Mouse (Mus musculus): ENCODE measurements around the gene Prkar2a. TPM values are rescaled to one million over a fixed set of nuclear protein-coding genes. Genes with fewer than 3 reads are reported as not detected.
"Not testable (repeated sequence)": the region's sequence is repeated elsewhere in the genome, so short reads cannot be mapped to it uniquely, and the experiment has no call there.

Prkar2a gene
- total RNA-seq (2021) = 10 to 100 TPM; 41.4 to 48.1 TPM

DNA sequence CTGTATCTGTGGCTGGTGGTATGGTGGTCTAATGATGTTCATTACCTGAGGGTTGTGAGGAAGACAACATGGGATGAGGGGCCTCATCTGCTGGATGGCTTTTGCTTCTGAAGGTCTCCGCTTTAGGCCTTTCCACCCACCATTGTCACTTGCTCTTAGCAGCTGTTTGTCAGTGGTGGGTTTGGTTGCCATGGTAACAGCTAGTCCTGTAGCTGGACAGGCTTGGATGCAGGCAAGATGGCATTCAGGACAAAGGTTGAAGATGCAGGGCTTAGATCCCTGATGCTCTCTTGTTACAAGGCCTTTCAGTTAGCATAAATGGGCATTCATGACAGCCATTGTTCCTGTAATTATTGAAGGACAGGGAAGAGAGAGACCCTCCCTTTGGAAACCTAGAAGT, at the start of gene Prkar2a:
Prkar2a (plus strand) TSS at position 209 of the 400 bp plus-strand sequence.
- DNase-seq = no peak

DNA sequence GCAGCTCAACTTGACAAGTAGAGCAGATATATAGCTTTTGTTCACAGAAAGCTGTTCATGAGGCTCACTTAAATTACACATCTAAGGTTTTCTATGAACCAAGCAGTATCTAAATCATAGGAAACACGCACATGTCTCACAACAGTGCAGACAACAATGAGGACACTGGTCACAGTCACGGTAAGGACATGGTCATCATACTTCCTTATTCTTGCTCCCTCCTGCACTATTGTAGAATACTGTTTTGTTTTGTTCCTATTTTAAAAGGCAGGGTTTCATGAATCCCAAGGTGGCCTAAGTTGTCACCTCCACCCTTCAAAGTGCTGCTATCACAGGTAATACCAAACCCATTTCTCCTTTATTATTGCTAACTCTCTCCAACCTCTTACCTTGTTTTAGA, 49.3 kb upstream of the Prkar2a start:
- no peak for DNase-seq

DNA sequence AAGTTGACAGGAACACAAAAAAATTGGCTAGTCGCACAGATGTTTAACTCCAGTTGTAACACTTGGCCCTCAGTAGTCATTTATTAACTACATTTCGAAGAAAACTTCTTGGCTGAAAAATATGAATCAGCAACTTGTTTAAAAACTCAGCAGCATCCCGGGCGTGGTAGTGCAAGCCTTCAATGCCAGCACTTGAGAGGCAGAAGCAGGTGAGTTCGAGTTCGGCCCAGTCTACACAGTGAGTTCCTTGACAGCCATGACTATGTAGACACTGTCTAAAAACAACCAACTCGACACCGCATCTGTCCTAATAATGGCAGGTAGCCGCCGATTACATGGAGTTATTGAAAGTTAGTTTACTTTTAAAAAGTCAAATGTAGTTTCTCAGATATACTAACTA, 40.9 kb upstream of the Prkar2a start:
- no peak for DNase-seq

DNA sequence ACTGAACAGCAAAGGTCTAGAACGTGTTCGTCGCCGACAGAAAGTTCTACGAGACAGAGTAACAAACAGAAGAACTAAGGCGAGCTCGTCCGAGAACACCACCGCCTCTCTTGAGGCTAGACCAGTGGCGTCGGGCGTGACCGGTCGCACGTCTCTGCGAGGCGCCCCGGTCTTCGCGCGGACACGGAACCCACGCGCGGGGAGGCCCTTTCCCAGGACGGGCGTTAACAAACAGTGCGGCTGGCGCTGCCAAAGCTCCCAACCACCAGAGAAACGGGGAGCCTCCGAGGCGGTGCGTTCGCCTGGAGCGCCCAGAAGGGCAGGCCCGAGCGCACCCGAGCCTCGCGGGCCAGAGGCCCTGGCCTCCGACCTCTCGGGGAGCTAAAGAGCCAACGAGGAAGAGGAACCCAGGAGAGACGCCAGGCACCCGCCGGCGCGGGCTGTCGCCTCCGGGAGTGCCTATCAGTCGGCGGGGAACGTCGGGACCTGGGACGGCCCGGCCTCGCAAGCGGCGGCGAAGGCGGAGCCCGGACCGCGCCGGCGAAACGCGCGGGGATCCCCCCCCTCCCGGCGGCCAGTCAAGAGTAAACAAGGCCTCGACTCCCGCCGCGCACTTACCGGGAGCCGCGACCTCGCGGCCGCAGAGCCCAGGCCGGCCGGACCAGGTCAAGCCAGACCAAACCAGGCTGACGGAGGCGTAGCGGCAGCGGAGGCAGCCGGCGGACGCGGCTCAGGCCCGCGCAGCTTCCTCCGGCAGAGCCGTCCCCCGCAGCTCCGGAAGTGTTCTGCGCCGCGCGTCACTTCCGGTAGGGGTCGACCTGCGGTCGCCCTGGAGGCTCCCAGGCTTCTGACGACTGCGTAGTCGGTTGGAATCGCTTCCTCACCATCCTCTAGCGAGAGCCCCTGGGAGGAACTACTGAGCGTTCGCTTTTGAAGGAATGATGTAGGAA, 40.2 kb upstream of the Prkar2a start, which contains the start of gene Arih2:
Arih2 (minus strand) TSS at position 776 of the 950 bp plus-strand sequence.
- peak; percentile 91 to 92 for DNase-seq

DNA sequence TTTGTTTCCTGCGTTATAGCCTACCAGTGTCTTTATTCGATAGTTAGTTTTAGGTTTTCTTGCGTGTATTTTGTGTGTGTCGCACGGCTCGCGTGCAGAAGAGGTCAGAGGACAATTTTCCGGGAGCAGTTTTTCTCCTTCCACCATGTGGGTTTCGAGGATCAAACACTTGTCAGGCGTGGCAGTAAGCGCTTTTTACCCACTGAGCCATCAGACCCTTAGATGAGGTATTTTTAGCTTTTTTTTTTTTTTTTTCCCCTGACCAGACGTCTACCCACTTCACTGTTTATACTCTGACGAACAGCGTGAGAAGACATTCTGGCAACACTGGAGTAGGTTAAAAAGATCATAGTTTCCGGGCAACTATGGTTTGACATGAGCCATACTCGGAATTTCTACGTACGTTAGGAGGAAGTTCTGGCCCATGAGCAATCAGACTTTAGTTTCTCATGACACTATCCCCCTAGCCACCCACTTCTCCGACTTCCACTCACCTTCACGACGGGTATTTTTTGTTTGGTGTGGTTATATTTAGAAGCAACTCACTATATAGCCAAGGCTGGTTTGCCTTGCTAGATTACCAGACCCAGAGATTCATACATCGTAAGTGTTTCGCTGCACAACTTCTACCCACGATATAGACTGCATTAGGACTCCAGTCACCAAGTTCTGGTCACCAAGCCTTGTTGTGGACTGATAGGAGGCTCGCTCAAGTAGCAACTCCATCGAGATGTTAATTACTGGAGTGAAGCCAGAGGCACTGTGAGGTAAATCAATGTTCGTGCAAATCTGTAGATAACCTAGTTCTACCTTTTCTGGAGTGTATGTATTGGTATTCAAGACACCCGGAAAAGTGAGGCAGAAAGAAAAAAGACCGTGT, 39.3 kb upstream of the Prkar2a start:
- DNase-seq = no peak

DNA sequence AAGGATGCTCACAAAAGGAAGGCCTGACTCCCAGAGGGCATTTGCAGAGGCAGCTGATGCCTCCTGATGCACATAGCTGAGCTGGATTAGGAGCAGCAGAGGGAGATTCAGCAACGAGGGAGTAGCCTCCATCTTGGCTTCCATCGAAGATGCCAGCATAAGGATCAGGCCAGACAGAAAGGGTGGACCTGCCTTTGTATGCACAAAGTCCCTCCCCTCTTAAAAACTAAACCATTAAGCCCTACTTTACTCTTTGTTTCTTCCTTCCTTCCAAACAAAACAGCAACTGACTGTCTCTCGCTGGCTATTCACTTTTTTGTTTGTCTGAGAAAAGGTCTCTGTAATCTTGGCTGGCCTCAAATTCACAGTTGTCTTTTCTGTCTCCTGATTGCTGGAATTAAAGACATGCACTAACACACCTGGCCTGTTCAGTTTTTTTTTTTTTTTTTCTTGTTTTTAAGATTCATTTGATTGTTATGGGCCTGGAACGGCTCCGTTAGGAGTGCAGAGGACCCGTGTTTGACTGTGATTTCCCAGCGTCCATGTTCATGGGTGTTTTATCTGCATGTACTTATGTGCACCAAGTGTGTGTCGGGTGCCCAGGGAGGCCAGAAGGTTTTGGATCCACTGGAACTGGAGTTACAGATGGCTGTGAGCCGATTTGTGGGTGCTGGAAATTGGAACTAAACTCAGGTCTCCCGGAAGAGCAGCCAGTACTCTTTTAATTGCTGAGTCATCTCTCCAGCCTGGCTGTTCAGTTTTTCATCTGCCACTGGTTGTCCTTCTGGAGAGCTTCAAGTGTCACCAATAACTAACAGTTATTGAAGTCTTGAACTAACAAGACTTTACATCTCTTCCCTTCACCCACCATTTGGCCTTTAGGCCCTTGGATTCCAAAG, 34.3 kb upstream of the Prkar2a start:
- peak; percentile 36 to 41 for DNase-seq

DNA sequence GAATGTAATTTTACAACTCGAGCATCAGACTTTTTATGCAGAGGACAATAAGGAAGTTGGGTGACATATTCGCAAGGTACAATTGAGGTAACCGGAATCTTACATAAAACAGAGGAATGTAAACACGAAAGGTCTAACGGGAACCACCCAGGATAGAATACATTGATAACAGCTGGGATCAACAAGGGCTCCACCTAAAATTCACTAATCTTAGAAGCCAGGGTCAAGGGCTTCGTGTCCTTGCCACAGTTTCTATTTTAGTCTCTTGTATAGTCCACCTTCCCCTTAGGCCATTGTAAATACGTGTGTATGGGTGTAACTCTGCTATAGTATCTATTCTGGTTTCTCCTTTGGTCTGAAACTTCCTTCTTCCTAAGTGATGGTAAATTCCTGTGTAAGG, 33.2 kb upstream of the Prkar2a start:
- not testable (repeated sequence) for DNase-seq

DNA sequence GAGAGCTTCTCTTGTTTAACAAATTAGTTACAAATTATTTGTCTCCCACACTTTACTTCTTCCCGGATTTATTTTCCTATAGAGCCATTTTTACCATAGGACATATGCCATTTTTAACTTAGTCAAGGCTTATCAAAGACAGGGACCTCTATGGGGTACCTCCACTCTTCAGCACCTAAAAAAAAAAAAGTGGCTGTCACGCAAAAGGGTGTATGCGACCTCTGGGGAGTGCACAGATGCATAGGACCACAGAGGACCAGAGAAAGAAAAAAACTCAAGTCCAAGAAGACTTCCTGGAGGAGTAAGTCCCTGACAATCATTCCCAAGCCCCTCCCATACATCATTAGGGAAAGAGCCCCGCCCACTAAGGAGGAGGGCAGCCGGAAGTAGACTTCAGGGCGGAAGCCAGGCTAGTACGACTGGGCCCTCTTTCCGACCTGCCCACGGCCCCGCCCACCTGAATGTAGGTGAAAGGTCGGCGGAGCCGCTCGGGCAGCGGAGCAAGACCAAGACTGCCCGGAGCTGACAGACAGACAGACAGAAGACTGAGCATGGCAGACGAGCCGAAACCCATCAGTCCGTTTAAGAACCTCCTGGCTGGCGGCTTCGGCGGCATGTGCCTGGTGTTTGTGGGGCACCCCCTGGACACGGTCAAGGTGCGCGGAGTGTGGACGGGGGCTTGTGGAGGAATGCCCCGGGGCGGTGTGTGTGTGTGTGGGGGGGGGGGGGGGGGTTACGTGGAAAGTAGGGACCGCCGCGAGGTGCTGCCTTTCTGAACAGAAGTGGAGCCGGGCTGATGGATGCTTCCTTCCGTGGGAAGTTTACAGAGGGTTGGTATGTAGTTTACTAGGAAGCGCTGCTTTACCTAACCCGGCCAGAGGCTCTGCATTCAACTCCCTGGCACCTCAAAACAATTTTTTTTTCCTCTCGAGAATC, 27.2 kb upstream of the Prkar2a start, which contains the start of gene Slc25a20:
Slc25a20 (plus strand) TSS at position 412 of the 936 bp plus-strand sequence.
- peak; percentile 67 to 71 for DNase-seq

DNA sequence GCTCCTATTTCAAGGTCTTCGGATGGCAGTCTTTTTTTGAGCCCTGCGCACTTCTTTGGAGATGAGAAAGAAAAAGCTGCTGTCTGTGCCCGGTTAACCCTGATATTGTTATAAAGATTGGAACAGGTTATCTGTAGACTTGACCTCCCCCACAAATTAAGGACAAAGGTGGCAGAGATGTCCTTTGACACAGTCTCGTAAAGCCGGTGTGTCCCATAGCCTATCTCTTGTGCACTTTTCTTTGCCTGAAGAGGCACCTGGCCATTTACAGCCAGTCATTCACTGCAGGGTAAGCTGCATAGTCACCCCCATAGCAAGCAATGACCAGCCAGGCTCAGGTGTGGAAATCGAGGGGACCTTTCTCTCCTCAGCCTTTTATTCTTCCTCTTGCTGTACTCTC, 26.5 kb upstream of the Prkar2a start:
- no peak for DNase-seq

DNA sequence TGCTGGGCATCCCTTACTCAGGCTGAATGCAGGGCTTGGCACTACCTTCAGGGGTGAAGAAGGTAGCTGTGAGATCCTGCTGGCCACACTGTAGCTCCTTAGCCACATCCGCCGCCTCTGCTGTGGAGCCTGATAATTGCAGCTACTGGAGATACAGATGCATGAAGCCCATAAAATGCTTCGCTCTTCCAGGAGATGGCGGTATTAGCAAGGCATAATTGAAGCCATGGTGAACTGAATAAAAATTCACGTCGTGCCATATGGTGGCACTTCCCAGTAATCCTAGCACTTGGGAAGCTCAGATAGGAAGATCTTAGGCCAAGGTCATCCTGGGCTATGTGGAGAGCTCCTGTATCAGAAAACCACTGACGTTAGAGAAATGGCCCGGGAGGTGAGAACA, 19.2 kb upstream of the Prkar2a start:
- DNase-seq = no peak

DNA sequence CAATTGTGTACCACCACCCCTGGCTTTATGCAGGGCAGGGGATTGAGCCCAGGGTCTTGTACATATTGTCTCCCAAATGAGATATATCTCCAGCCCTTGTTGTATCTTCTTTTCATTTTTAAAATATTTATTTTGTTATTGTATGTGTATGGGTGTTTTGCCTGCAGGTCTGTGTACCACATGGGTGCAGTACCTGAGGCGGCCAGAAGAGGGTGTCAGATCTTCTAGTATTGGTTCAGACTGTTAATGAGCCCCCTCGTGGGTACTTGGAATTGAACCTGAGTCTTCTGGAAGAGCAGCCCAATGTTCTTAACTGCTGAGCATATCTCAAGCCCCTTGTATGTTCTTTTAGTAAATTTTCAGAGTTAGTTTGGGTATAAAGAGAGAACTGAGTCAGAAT, 16.0 kb upstream of the Prkar2a start:
- DNase-seq = no peak

DNA sequence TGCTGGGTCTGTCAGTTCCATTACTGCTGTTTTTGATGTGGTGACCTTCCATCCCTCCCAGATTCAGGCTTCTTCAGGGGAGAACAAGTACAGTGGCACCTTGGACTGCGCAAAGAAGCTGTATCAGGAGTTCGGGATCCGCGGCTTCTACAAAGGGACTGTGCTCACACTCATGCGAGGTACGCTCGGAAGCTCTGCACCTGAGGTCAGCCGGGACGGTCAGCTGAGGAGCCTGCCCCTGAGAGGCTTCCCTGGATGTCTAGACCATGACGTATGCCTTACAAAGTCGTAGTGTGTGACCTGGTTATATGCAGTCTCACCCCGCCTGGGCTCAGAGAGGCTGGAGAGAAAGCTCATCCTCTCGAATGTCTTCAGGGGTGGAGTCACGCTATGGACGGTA, 9.1 kb upstream of the Prkar2a start:
- no peak for DNase-seq

DNA sequence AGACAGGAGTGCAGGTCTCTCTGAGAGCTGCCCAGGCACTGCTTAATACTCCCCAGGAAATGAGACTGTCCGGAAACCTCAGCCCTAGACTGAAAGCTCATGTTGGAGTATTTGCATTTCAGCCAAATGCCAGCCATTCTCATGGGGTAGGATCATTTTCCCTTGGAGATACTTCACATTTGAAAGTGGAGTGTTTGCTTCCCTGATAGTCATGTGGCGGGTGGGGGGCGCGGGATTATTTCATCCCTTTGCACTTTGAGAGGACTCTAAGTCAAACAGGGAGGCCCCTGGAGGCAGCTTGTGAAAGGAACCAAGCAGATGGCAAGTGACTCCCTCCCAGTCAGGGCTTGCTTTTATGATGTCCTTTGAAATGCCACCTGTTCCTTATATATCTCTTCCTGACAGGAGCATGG, 2.6 kb upstream of the Prkar2a start:
- DNase-seq = no peak

DNA sequence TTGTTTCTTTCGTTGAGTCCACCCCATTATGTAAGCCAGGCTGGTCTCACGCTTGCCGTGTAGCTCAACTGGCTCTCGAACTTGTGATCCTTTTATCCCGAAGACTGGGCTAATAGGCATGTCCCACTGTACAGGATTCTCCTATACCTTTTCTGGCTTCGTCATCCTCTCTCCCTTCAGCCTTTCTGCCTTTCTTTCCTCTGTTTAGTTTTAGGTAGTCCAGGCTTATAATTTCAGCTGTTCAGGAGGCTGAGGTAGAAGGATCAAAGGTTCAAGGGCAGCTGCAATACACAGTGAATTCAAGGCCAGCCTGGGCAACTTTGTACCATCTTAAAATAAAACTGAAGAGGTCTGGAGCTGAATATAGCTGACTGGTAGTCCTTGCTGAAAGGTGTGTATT, 1.9 kb upstream of the Prkar2a start:
- DNase-seq = no peak

DNA sequence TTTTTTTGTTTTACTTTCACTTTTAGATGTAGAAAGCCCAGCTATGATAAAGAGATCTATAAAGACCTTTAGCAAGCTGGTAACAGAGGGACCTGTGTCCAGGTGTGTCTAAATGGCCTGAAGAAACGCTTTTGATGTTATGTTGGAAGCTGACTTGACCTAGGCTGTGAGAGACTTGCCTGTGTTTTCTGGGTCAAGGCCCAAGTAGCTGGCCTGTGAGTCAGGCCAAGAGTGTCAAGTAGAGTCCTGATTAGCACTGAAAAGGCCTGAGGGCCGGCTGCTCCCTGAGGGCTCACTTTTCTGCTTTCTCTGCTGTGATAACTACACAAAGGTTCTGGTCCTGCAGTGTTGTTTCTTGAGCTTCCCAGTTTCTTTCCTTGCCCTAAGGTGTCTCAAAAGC, 1.4 kb upstream of the Prkar2a start:
- no peak for DNase-seq

DNA sequence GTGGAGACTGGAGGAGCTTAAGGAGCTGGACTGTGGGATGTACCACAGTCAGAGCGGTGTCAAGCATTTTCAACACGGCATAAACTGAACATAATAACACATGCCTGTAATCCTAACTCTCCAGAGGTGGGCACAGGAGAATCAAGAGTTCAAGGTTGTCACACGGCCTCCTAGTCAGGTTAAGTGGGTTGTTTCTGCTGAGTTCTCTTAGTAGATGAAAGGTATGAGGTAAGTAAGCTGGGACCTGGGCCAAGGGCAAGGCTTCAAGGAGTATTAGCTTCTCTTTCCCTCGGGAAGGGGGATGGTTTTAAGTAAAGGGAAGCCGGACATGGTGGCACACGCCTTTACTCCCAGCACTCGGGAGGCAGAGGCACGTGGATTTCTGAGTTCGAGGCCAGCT, 663 bp upstream of the Prkar2a start:
- DNase-seq = no peak

DNA sequence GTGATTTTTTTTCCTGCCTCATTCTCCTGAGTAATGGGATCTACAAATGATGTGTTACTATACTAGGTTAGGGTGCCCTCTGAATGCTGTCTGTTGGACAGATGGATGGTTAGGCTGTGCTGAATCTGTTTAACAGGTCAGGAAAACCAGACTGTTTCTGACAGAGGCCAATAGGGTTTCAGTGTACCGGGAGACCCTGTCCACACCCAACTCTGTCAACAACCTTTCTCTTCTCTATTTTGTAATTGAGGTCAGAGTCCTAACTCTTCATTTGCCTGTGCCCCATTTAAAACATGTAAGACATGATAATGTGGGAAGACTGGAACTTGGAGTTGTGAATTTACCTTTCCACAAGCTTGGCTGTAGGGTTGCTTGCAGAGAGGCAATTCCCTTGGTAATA, 879 bp downstream of the Prkar2a start:
- DNase-seq = no peak

DNA sequence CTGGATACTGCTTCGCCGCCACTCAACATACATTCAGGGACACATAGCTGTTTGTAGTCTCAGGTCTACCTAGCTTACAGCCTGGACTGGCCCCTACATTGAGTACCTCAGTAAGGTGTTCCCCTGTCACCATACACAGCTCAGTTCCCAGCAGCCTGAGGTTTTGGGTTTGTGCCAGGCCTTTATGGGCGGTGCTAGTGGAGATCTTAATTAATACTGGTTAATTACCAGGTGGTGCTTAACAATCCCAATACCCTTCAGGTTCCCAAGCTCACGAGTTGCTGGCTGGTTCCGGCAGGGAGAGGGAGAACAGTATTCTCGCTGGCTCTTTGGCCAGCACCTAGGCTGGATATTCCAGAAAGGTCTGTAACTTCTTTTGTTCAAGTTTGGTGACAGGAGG, 1.8 kb downstream of the Prkar2a start:
- DNase-seq = no peak

DNA sequence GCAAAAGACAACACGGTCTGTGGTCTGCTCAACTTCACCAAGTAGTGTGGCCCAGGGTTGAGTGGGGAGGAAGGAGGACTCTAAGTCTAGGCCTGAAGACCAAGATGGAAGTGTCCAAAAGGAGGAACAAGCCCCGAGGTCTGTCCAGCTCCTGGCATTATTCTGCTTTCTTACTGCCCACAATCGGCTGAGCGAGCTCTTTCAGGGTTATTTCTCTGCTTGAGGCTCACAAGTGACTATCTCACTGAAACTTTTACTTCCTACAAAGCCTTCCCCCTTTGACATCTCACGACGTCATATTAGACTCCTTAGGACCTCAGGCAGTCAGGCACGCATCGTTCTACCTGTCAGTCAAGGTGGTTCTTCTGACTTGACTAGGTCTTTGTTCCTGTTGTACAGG, 2.3 kb downstream of the Prkar2a start:
- no peak for DNase-seq

DNA sequence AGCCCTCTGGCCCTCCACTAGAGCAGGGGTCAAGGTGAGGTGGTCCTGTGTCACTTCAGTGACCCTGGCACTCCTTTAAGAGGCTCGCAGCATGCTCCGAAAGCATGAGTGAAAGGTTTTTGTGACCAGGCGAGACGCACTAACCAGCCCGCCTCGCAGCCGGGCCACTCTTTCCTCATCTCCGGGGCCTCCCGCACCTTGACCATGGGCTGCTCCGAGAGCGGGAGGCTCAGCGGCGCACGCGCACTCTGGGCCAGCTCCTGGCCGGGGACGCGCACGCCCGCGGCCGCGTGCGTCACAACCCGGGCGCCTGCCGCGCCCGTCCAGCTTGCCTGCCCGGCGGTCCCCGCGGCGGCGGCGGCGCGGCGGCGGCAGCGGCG, 2.7 kb downstream of the Prkar2a start:
- peak; percentile 85 to 87 for DNase-seq
